Mouse (Mus musculus) liver, embryonic 11.5 days (tissue): ENCODE measurements around the gene Ephb1. TPM values are rescaled to one million over a fixed set of nuclear protein-coding genes. Genes with fewer than 3 reads are reported as not detected.
A peak's percentile ranks its signal among the peaks of the same experiment; 100 is the strongest.

Source experiments
- ATAC-seq: fragments of 200-750 bp; cut with Nextera tagmentation; replicated peaks from 2 replicates; pipeline ENCODE4 v1.8.0; 2017; ENCODE audit warnings: moderate number of reproducible peaks, mild to moderate bottlenecking, moderate TSS enrichment, moderate library complexity; ENCODE audit not compliant: low FRiP score
- DNase-seq: peaks from one replicate; pipeline ENCODE4 v3.0.0-alpha.2; 2017; ENCODE audit warnings: low spot score
- H3K27ac ChIP-seq: fragments of 300-500 bp; sonication (generic); 2 replicates; pipeline ENCODE4 v1.5.1; 2014; ENCODE audit warnings: mild to moderate bottlenecking, low read depth, low read length, control low read depth
- H3K27me3 ChIP-seq: fragments of 300-500 bp; sonication (generic); replicated peaks from 2 replicates; pipeline ENCODE4 v1.6.1; 2014; ENCODE audit warnings: low read length, mixed read lengths; ENCODE audit not compliant: control insufficient read depth, insufficient read depth
- H3K36me3 ChIP-seq: fragments of 300-500 bp; sonication (generic); 2 replicates; pipeline ENCODE4 v1.6.1; 2014; ENCODE audit warnings: mild to moderate bottlenecking, low read length, moderate library complexity, mixed read lengths; ENCODE audit not compliant: control insufficient read depth, insufficient read depth
- H3K4me1 ChIP-seq: fragments of 300-500 bp; sonication (generic); replicated peaks from 2 replicates; pipeline ENCODE4 v1.6.1; 2014; ENCODE audit warnings: low read length, mixed read lengths; ENCODE audit not compliant: control insufficient read depth, insufficient read depth
- H3K4me2 ChIP-seq: fragments of 300-500 bp; sonication (generic); 2 replicates; pipeline ENCODE4 v1.6.1; 2014; ENCODE audit warnings: mild to moderate bottlenecking, control low read depth, moderate library complexity
- H3K4me3 ChIP-seq: fragments of 300-500 bp; sonication (generic); 2 replicates; pipeline ENCODE4 v1.5.1; 2014; ENCODE audit warnings: low read depth, low read length, control low read depth
- H3K9ac ChIP-seq: fragments of 300-500 bp; sonication (generic); 2 replicates; pipeline ENCODE4 v1.6.1; 2014; ENCODE audit warnings: low read depth, low read length, control low read depth
- H3K9me3 ChIP-seq: fragments of 300-500 bp; sonication (generic); 2 replicates; pipeline ENCODE4 v1.6.1; 2016; ENCODE audit warnings: low read length, inconsistent platforms, mixed read lengths; ENCODE audit not compliant: control insufficient read depth
- WGBS: fragments of 180-500 bp; shearing (Covaris S2); extraction: QIAGEN DNeasy Blood & Tissue Kit; methylation state at CpG from one replicate; pipeline ENCODE4 v1.1.7; 2014; 5-methylcytosine and 5-hydroxymethylcytosine counted together
- polyA plus RNA-seq: library from polyadenylated mRNA; unstranded; fragments of >200 nt; fragmentation: Nextera tagmentation; extraction: Ambion mirVana; gene quantifications from 2 replicates; pipeline ENCODE4 v1.2.1, GENCODE M21; 2014

The Ephb1 gene
- polyA plus RNA-seq, 1 experiment from 2014 or later, result 0.70 TPM

- H3K36me3 ChIP-seq, result no peaks in the 10 kb centered on the region
- no peak overlapping the region for H3K27ac ChIP-seq
- H3K4me3 ChIP-seq, result no peak overlapping the region
- ATAC-seq (peak; percentile 68), DNase-seq (no peak)
- no peak overlapping the region for H3K9ac ChIP-seq
- H3K9me3 ChIP-seq, result no peaks in the 10 kb centered on the region
- no peak overlapping the region for H3K4me2 ChIP-seq
- H3K27me3 ChIP-seq, result no peaks in the 10 kb centered on the region
- WGBS, result 56% methylated on average over 2 of the region's 2 CpGs
- H3K4me1 ChIP-seq, result no peaks in the 10 kb centered on the region
These were observed 348.0 kb downstream of the Ephb1 start for GRCm38 (mm10) chr9:102006539-102006938.

GRCm38 (mm10) chr9:102002920-102003319, 351.6 kb downstream of the Ephb1 start:
- Histone ChIP-seq H3K36me3 (no peaks in the 10 kb centered on the region), H3K4me1 (no peaks in the 10 kb centered on the region), H3K9me3 (no peaks in the 10 kb centered on the region), H3K27ac (no peak overlapping the region), H3K4me3 (no peak overlapping the region), H3K9ac (no peak overlapping the region), H3K4me2 (no peak overlapping the region), H3K27me3 (no peaks in the 10 kb centered on the region)
- WGBS, result 76% methylated on average over 5 of the region's 5 CpGs
- no peak for ATAC-seq
- DNase-seq, result no peak

GRCm38 (mm10) chr9:102002186-102002585, 352.3 kb downstream of the Ephb1 start:
- Histone ChIP-seq H3K9ac (no peak overlapping the region), H3K27me3 (no peaks in the 10 kb centered on the region), H3K4me2 (no peak overlapping the region), H3K9me3 (no peaks in the 10 kb centered on the region), H3K27ac (no peak overlapping the region), H3K36me3 (no peaks in the 10 kb centered on the region), H3K4me1 (no peaks in the 10 kb centered on the region), H3K4me3 (no peak overlapping the region)
- 85% methylated on average over 10 of the region's 10 CpGs for WGBS
- no peak for DNase-seq
- ATAC-seq, result no peak

- H3K9me3 ChIP-seq, result no peaks in the 10 kb centered on the region
- peaks cover 2% of the 10 kb centered on the region; the same call in 1 of the 2 replicates for H3K4me1 ChIP-seq
- H3K36me3 ChIP-seq, result no peaks in the 10 kb centered on the region
- H3K4me2 ChIP-seq, result no peak overlapping the region
- H3K4me3 ChIP-seq, result no peak overlapping the region
- no peaks in the 10 kb centered on the region for H3K27me3 ChIP-seq
- no peak for ATAC-seq
- WGBS, result 86% methylated on average over 11 of the region's 11 CpGs
- no peak overlapping the region for H3K27ac ChIP-seq
- H3K9ac ChIP-seq, result no peak overlapping the region
- no peak for DNase-seq
These were observed 352.8 kb downstream of the Ephb1 start for GRCm38 (mm10) chr9:102001633-102002165.

GRCm38 (mm10) chr9:101999690-102000089, 354.8 kb downstream of the Ephb1 start:
- 80% methylated on average over 4 of the region's 4 CpGs for WGBS
- no peak for ATAC-seq

GRCm38 (mm10) chr9:101996771-101997500, 357.6 kb downstream of the Ephb1 start:
- Histone ChIP-seq H3K27me3 (no peaks in the 10 kb centered on the region), H3K9ac (no peak overlapping the region), H3K9me3 (no peaks in the 10 kb centered on the region), H3K27ac (peak overlapping the region; percentile 89; the same call in 1 of the 2 replicates), H3K4me1 (peaks cover 23% of the 10 kb centered on the region), H3K4me2 (no peak overlapping the region), H3K4me3 (no peak overlapping the region), H3K36me3 (no peaks in the 10 kb centered on the region)
- WGBS, result 74% methylated on average over 16 of the region's 16 CpGs
- DNase-seq, result no peak
- ATAC-seq, result no peak

More at GRCm38 (mm10) chr9:101999690-102000089, 354.8 kb downstream of the Ephb1 start:
- Histone ChIP-seq H3K36me3 (no peaks in the 10 kb centered on the region), H3K4me2 (no peak overlapping the region), H3K4me3 (no peak overlapping the region), H3K9me3 (no peaks in the 10 kb centered on the region), H3K9ac (no peak overlapping the region), H3K27ac (no peak overlapping the region), H3K4me1 (peaks cover 19% of the 10 kb centered on the region), H3K27me3 (no peaks in the 10 kb centered on the region)
- no peak for DNase-seq

- peak; percentile 21 for ATAC-seq
- peaks cover 25% of the 10 kb centered on the region for H3K4me1 ChIP-seq
- 56% methylated on average over 7 of the region's 7 CpGs for WGBS
- no peaks in the 10 kb centered on the region for H3K9me3 ChIP-seq
- H3K27ac ChIP-seq, result peak overlapping the region; percentile 89
- DNase-seq, result no peak
- H3K36me3 ChIP-seq, result no peaks in the 10 kb centered on the region
- H3K4me2 ChIP-seq, result peak overlapping the region; percentile 58
- no peak overlapping the region for H3K9ac ChIP-seq
- no peaks in the 10 kb centered on the region for H3K27me3 ChIP-seq
- H3K4me3 ChIP-seq, result no peak overlapping the region
These were observed 358.3 kb downstream of the Ephb1 start for GRCm38 (mm10) chr9:101996183-101996582.

GRCm38 (mm10) chr9:101995423-101996156, 358.9 kb downstream of the Ephb1 start:
- Histone ChIP-seq H3K9ac (no peak overlapping the region), H3K36me3 (no peaks in the 10 kb centered on the region), H3K9me3 (no peaks in the 10 kb centered on the region), H3K4me2 (peak overlapping the region; percentile 58), H3K4me1 (peaks cover 25% of the 10 kb centered on the region), H3K4me3 (no peak overlapping the region), H3K27me3 (no peaks in the 10 kb centered on the region), H3K27ac (peak overlapping the region; percentile 89)
- ATAC-seq (peak; percentile 97), DNase-seq (peak; percentile 41)
- 11% methylated on average over 10 of the region's 10 CpGs for WGBS
